In the genomic region with DNA sequence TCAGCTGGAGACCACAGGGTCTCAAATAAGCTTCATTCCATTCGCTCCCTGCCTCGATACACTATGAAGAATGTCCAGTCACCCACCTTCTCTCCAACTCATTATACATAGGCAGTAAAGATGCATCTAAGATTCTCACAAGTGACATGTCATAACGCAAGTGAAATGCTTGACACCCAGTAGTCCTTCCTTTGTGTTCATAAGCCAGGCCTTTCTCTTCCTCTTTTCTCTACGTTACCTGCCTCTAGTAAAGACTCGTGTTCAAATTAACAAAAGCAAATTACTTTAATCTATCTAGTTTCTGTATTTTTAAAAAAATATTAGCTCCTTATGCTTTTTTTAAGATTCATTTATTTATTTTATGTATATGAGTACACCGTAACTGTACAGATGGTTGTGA, we compare ENCODE assay signal across 18 mouse cellular contexts.
"Had no signal": no experiment of that assay in that cellular context is flagged by ENCODE, and none has a peak within 500 bp of the region (broad histone marks: within the 10 kb centered on the region; RNA-seq: fewer than 3 reads in every experiment).

No protein-coding gene starts in this region.

- H3K4me3 ChIP-seq: limb, embryonic 10.5 days; limb, embryonic 13.5 days; liver, embryonic 12.5 days; liver, embryonic 15.5 days; lung, embryonic 15.5 days; midbrain, embryonic 13.5 days had no signal

- ATAC-seq: intestine, postnatal 0 days had no signal

- H3K27ac ChIP-seq: limb, embryonic 10.5 days; limb, embryonic 13.5 days; liver, embryonic 12.5 days; liver, embryonic 15.5 days; lung, embryonic 15.5 days; midbrain, embryonic 13.5 days had no signal

- H3K36me3 ChIP-seq: limb, embryonic 10.5 days; limb, embryonic 13.5 days; liver, embryonic 12.5 days; liver, embryonic 15.5 days; lung, embryonic 15.5 days; midbrain, embryonic 13.5 days had no signal

- H3K27me3 ChIP-seq: limb, embryonic 13.5 days; liver, embryonic 12.5 days; liver, embryonic 15.5 days; lung, embryonic 15.5 days; midbrain, embryonic 13.5 days had no signal

- H3K9ac ChIP-seq: limb, embryonic 13.5 days; liver, embryonic 12.5 days; liver, embryonic 15.5 days; lung, embryonic 15.5 days; midbrain, embryonic 13.5 days had no signal

- H3K9me3 ChIP-seq: limb, embryonic 10.5 days; limb, embryonic 13.5 days; liver, embryonic 12.5 days; liver, embryonic 15.5 days; lung, embryonic 15.5 days; midbrain, embryonic 13.5 days had no signal

- DNase-seq: kidney, adult 2 months; kidney, postnatal 10 days; kidney, postnatal 36 days; lung, adult 18-20 months; lung, postnatal 10 days; lung, postnatal 36 days; right cerebral cortex, adult 18-20 months; right cerebral cortex, postnatal 14 days; right cerebral cortex, postnatal 4 days; thymus, adult 18-20 months; thymus, postnatal 36 days had no signal

- H3K4me1 ChIP-seq: limb, embryonic 10.5 days; limb, embryonic 13.5 days had no signal

- H3K4me2 ChIP-seq: limb, embryonic 13.5 days; liver, embryonic 12.5 days; liver, embryonic 15.5 days; lung, embryonic 15.5 days; midbrain, embryonic 13.5 days had no signal
